Mouse (Mus musculus) common myeloid progenitor, adult 5-6 weeks (primary cell): ENCODE data around the gene Slc35a2. TPM values are rescaled to one million over a fixed set of nuclear protein-coding genes. Genes with fewer than 3 reads are reported as not detected.
A peak's percentile ranks its signal among the peaks of the same experiment; 100 is the strongest.
"Not testable (repeated sequence)": the region's sequence is repeated elsewhere in the genome, so short reads cannot be mapped to it uniquely, and the experiment has no call there.

Source experiments
- ATAC-seq: replicated peaks from 2 replicates; pipeline ENCODE4 v1.8.0; 2016; ENCODE audit warnings: low read depth, mild to moderate bottlenecking, moderate TSS enrichment, inconsistent platforms; ENCODE audit not compliant: poor library complexity, severe bottlenecking
- total RNA-seq: library from RNA; stranded (forward); fragments of 200-1000, 187-1606 nt; gene quantifications from 2 replicates; pipeline ENCODE4 v1.2.3, GENCODE M21; 2017

The Slc35a2 gene
- total RNA-seq, 1 experiment from 2014 or later, result 13.2 TPM

- peak; percentile 95 for ATAC-seq
Observed at GRCm38 (mm10) chrX:7898880-7899874, 15.3 kb downstream of the Slc35a2 start, which contains the start of the genes Pqbp1 and Timm17b. Pqbp1 (minus strand) TSS chrX:7899269. Timm17b (plus strand) TSS chrX:7899357.

- no peak for ATAC-seq
Observed at GRCm38 (mm10) chrX:7904441-7904840, 20.6 kb downstream of the Slc35a2 start.

- no peak for ATAC-seq
Observed at GRCm38 (mm10) chrX:7907735-7908134, 23.9 kb downstream of the Slc35a2 start, which contains the start of gene Gm10491. Gm10491 (minus strand) TSS chrX:7907835.

GRCm38 (mm10) chrX:7909242-7909641 lies 25.4 kb downstream of the Slc35a2 start, which contains the start of gene Gm10490:
Gm10490 (plus strand) TSS chrX:7909542.
- ATAC-seq, result not testable (repeated sequence)

- no peak for ATAC-seq
Observed at GRCm38 (mm10) chrX:7910473-7910872, 26.6 kb downstream of the Slc35a2 start.

GRCm38 (mm10) chrX:7915669-7916068 lies 31.8 kb downstream of the Slc35a2 start:
- peak; percentile 87 for ATAC-seq

GRCm38 (mm10) chrX:7917960-7918359 lies 34.1 kb downstream of the Slc35a2 start:
- ATAC-seq, result not testable (repeated sequence)

GRCm38 (mm10) chrX:7919601-7920383 lies 36.0 kb downstream of the Slc35a2 start, which contains the start of gene Pcsk1n:
Pcsk1n (plus strand) TSS chrX:7919822.
- ATAC-seq, result no peak

GRCm38 (mm10) chrX:7922032-7922431 lies 38.2 kb downstream of the Slc35a2 start:
- no peak for ATAC-seq

GRCm38 (mm10) chrX:7926266-7926665 lies 42.4 kb downstream of the Slc35a2 start:
- no peak for ATAC-seq

- ATAC-seq, result no peak
Observed at GRCm38 (mm10) chrX:7927116-7927515, 43.3 kb downstream of the Slc35a2 start.

GRCm38 (mm10) chrX:7928270-7928790 lies 44.5 kb downstream of the Slc35a2 start, which contains the start of gene Eras:
Eras (minus strand) TSS chrX:7928607.
- ATAC-seq, result peak; percentile 36; the same call in 1 of the 2 replicates

GRCm38 (mm10) chrX:7936874-7937273 lies 53.0 kb downstream of the Slc35a2 start:
- peak; percentile 66; the same call in 1 of the 2 replicates for ATAC-seq

- ATAC-seq, result no peak
Observed at GRCm38 (mm10) chrX:7937667-7938066, 53.8 kb downstream of the Slc35a2 start.

Other genes with a start within 250 kb of the Slc35a2 start
- 1.6 TPM in 1 of 2 replicates, not detected in the other for gene Syp, start 245.6 kb upstream of the Slc35a2 start, total RNA-seq
- 3.4 and 4.6 TPM in 2 replicates for gene Prickle3, start 226.8 kb upstream of the Slc35a2 start, total RNA-seq
- gene Plp2, start 212.6 kb upstream of the Slc35a2 start, total RNA-seq, result 42.5 and 44.7 TPM in 2 replicates
- gene Magix, start 202.8 kb upstream of the Slc35a2 start, total RNA-seq, result 0.68 TPM in 1 of 2 replicates, not detected in the other
- gene Gpkow, start 186.9 kb upstream of the Slc35a2 start, total RNA-seq, result 19.6 and 22.4 TPM in 2 replicates
- gene Wdr45, start 169.7 kb upstream of the Slc35a2 start, total RNA-seq, result 31.1 and 31.9 TPM in 2 replicates
- gene Gm45208, start 161.8 kb upstream of the Slc35a2 start, total RNA-seq, result not detected in 2 replicates
- gene Praf2, start 155.6 kb upstream of the Slc35a2 start, total RNA-seq, result 6.2 and 10.4 TPM in 2 replicates
- 5.2 and 6.8 TPM in 2 replicates for gene Ccdc120, start 133.1 kb upstream of the Slc35a2 start, total RNA-seq
- 7.1 and 10.1 TPM in 2 replicates for gene Tfe3, start 121.5 kb upstream of the Slc35a2 start, total RNA-seq
- 73.1 and 85.8 TPM in 2 replicates for gene Gripap1, start 94.3 kb upstream of the Slc35a2 start, total RNA-seq
- gene Kcnd1, start 61.7 kb upstream of the Slc35a2 start, total RNA-seq, result 0.91 TPM in 1 of 2 replicates, not detected in the other
- 57.0 and 57.9 TPM in 2 replicates for gene Otud5, start 42.7 kb upstream of the Slc35a2 start, total RNA-seq
- gene Pim2, start 5.8 kb upstream of the Slc35a2 start, total RNA-seq, result 2.2 and 5.0 TPM in 2 replicates
- gene Pqbp1, start 15.2 kb downstream of the Slc35a2 start, total RNA-seq, result 156 and 162 TPM in 2 replicates
- gene Timm17b, start 15.3 kb downstream of the Slc35a2 start, total RNA-seq, result 42.2 and 54.8 TPM in 2 replicates
- gene Gm10491, start 23.8 kb downstream of the Slc35a2 start, total RNA-seq, result not detected in 2 replicates
- gene Gm10490, start 25.5 kb downstream of the Slc35a2 start, total RNA-seq, result not detected in 2 replicates
- gene Pcsk1n, start 35.8 kb downstream of the Slc35a2 start, total RNA-seq, result not detected in 2 replicates
- gene Eras, start 44.6 kb downstream of the Slc35a2 start, total RNA-seq, result not detected in 2 replicates
- 11.0 and 13.1 TPM in 2 replicates for gene Hdac6, start 63.9 kb downstream of the Slc35a2 start, total RNA-seq
- 46.7 and 51.4 TPM in 2 replicates for gene Gata1, start 94.0 kb downstream of the Slc35a2 start, total RNA-seq
- not detected in 2 replicates for gene Glod5, start 134.5 kb downstream of the Slc35a2 start, total RNA-seq
- 60.0 and 70.0 TPM in 2 replicates for gene Suv39h1, start 190.7 kb downstream of the Slc35a2 start, total RNA-seq
- 68.8 and 74.5 TPM in 2 replicates for gene Was, start 206.5 kb downstream of the Slc35a2 start, total RNA-seq
- 25.8 and 29.6 TPM in 2 replicates for gene Wdr13, start 248.9 kb downstream of the Slc35a2 start, total RNA-seq